Mouse (Mus musculus) cerebellum, adult 9-11 months (tissue): ENCODE measurements at regions not wholly inside any gene's neighbourhood (a gene's known extent, or its start where the extent isn't known, plus 50 kb on each side); places are given as distances from the start of the nearest gene placed in this dataset.

Source experiments
- DNase-seq: peaks from one replicate; pipeline ENCODE4 v3.0.0; 2022

- peak; percentile 61 for DNase-seq
Measured at GRCm38 (mm10) chr3:38254896-38255295, 229.7 kb downstream of the Ankrd50 start.

GRCm38 (mm10) chr3:38251592-38251991 lies 233.1 kb downstream of the Ankrd50 start:
- no peak for DNase-seq

GRCm38 (mm10) chr3:38250552-38250951 lies 234.1 kb downstream of the Ankrd50 start:
- no peak for DNase-seq

- DNase-seq, result no peak
Measured at GRCm38 (mm10) chr3:38248941-38249340, 235.7 kb downstream of the Ankrd50 start.

- DNase-seq, result no peak
Measured at GRCm38 (mm10) chr3:38246439-38246838, 238.2 kb downstream of the Ankrd50 start.

- DNase-seq, result no peak
Measured at GRCm38 (mm10) chr3:38243209-38243608, 241.4 kb downstream of the Ankrd50 start.

- no peak for DNase-seq
Measured at GRCm38 (mm10) chr3:38237616-38238015, 247.0 kb downstream of the Ankrd50 start.

- no peak for DNase-seq
Measured at GRCm38 (mm10) chr3:38235736-38236083, 248.9 kb downstream of the Ankrd50 start.

- DNase-seq, result no peak
Measured at GRCm38 (mm10) chr3:38235033-38235735, 249.5 kb downstream of the Ankrd50 start.

- no peak for DNase-seq
Measured at GRCm38 (mm10) chr3:38234534-38234933, 250.1 kb downstream of the Ankrd50 start.

- DNase-seq, result no peak
Measured at GRCm38 (mm10) chr3:38234006-38234405, 250.6 kb downstream of the Ankrd50 start.

GRCm38 (mm10) chr3:38233091-38233490 lies 251.6 kb downstream of the Ankrd50 start:
- no peak for DNase-seq

GRCm38 (mm10) chr3:38232111-38233076 lies 252.2 kb downstream of the Ankrd50 start:
- peak; percentile 18 for DNase-seq

GRCm38 (mm10) chr3:38231506-38231905 lies 253.1 kb downstream of the Ankrd50 start:
- DNase-seq, result no peak

GRCm38 (mm10) chr3:38230796-38231195 lies 253.8 kb downstream of the Ankrd50 start:
- DNase-seq, result no peak

GRCm38 (mm10) chr3:38229686-38230085 lies 255.0 kb downstream of the Ankrd50 start:
- DNase-seq, result no peak

- DNase-seq, result no peak
Measured at GRCm38 (mm10) chr3:38229051-38229450, 255.6 kb downstream of the Ankrd50 start.

GRCm38 (mm10) chr3:38227596-38227995 lies 257.0 kb downstream of the Ankrd50 start:
- DNase-seq, result peak; percentile 32

GRCm38 (mm10) chr3:38227121-38227520 lies 257.5 kb downstream of the Ankrd50 start:
- DNase-seq, result no peak

- DNase-seq, result no peak
Measured at GRCm38 (mm10) chr3:38226147-38226546, 258.5 kb downstream of the Ankrd50 start.

GRCm38 (mm10) chr3:38221834-38222215 lies 262.8 kb downstream of the Ankrd50 start:
- DNase-seq, result no peak

- peak; percentile 21 for DNase-seq
Measured at GRCm38 (mm10) chr3:38220934-38221833, 263.5 kb downstream of the Ankrd50 start.

GRCm38 (mm10) chr3:38209081-38209480 lies 275.6 kb downstream of the Ankrd50 start:
- no peak for DNase-seq
